Mouse (Mus musculus) limb, embryonic 11.5 days (tissue): Measurements from ENCODE around the gene Camta2. TPM values are rescaled to one million over a fixed set of nuclear protein-coding genes. Genes with fewer than 3 reads are reported as not detected.

ENCODE experiments used
- ATAC-seq: fragments of 200-750 bp; cut with Nextera tagmentation; 2 replicates; pipeline ENCODE4 v1.8.0; 2017; ENCODE audit warnings: low read depth; ENCODE audit not compliant: insufficient number of reproducible peaks, low FRiP score, low TSS enrichment
- DNase-seq: peaks from one replicate; pipeline ENCODE4 v3.0.0-alpha.2; 2015; ENCODE audit warnings: low spot score
- H3K27ac ChIP-seq: fragments of 300-500 bp; sonication (generic); replicated peaks from 2 replicates; pipeline ENCODE4 v1.5.1; 2014; ENCODE audit warnings: low read depth, mild to moderate bottlenecking, low read length
- H3K27me3 ChIP-seq: fragments of 300-500 bp; sonication (generic); 2 replicates; pipeline ENCODE4 v1.6.1; 2014; ENCODE audit warnings: mild to moderate bottlenecking, low read length, mixed read lengths; ENCODE audit not compliant: control insufficient read depth, insufficient read depth
- H3K36me3 ChIP-seq: fragments of 300-500 bp; sonication (generic); 2 replicates; pipeline ENCODE4 v1.6.1; 2014; ENCODE audit warnings: mild to moderate bottlenecking, low read length, moderate library complexity, mixed read lengths; ENCODE audit not compliant: control insufficient read depth, insufficient read depth
- H3K4me1 ChIP-seq: fragments of 300-500 bp; sonication (generic); 2 replicates; pipeline ENCODE4 v1.6.1; 2014; ENCODE audit warnings: low read length, mixed read lengths; ENCODE audit not compliant: control insufficient read depth, insufficient read depth
- H3K4me2 ChIP-seq: fragments of 300-500 bp; sonication (generic); 2 replicates; pipeline ENCODE4 v1.6.1; 2014; ENCODE audit warnings: low read depth, mild to moderate bottlenecking, moderate library complexity; ENCODE audit not compliant: severe bottlenecking
- H3K4me3 ChIP-seq: fragments of 300-500 bp; sonication (generic); 2 replicates; pipeline ENCODE4 v1.5.1; 2014; ENCODE audit warnings: low read depth, low read length
- H3K9ac ChIP-seq: fragments of 300-500 bp; sonication (generic); 2 replicates; pipeline ENCODE4 v1.6.1; 2014; ENCODE audit warnings: mild to moderate bottlenecking, low read length
- H3K9me3 ChIP-seq: fragments of 300-500 bp; sonication (generic); 2 replicates; pipeline ENCODE4 v1.6.1; 2016; ENCODE audit warnings: low read length; ENCODE audit not compliant: control insufficient read depth
- WGBS: fragments of 180-500 bp; shearing (Covaris S2); extraction: QIAGEN DNeasy Blood & Tissue Kit; methylation state at CpG from one replicate; pipeline ENCODE4 v1.1.7; 2014; 5-methylcytosine and 5-hydroxymethylcytosine counted together
- polyA plus RNA-seq: library from polyadenylated mRNA; unstranded; fragments of >200 nt; fragmentation: Nextera tagmentation; extraction: Ambion mirVana; gene quantifications from 2 replicates; pipeline ENCODE4 v1.2.1, GENCODE M21; 2014

Camta2 gene
- polyA plus RNA-seq, 1 experiment from 2014 or later: 8.2 TPM

DNA sequence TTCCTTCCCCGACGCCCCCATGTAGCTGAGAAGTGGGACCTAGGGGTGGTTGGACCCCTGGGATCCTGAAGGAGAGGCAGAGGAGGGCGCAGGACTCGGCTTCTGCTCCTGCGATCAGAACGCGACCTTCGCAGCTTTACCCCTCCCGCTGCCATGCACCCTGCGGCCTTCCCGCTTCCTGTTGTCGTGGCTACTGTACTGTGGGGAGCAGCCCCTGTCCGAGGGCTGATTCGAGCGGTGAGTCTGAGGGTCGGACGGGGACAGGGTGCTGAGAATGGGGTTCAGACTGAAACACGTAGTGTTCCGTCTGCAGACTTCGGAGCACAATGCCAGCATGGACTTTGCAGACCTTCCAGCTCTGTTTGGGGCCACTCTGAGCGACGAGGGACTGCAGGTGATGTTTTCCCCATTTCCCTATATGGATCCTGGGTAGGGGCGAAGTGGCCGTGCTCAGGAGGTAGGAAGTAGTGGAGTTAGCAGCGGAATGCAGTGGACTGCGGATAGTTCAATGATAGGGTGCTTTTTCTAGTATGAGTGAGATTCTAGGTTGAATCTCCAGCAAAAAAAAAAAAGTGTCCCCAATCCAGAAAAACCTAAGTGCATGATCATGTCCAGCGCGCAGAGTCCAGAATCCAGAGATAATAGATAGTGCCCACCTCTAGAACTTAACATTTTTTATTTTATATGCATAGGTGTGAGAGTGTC is 40.0 kb downstream of the Camta2 start:
- H3K4me3 ChIP-seq: peak overlapping the region; percentile 58
- H3K4me2 ChIP-seq: peak overlapping the region; percentile 90
- H3K36me3 ChIP-seq: peaks cover 38% of the 10 kb centered on the region
- peak overlapping the region; percentile 86 for H3K27ac ChIP-seq
- H3K27me3 ChIP-seq: no peaks in the 10 kb centered on the region
- peaks cover 32% of the 10 kb centered on the region for H3K4me1 ChIP-seq
- no peaks in the 10 kb centered on the region for H3K9me3 ChIP-seq
- WGBS: 3% methylated on average over 28 of the region's 28 CpGs
- peak overlapping the region; percentile 68 for H3K9ac ChIP-seq
- DNase-seq: peak; percentile 57
- ATAC-seq: no peak

DNA sequence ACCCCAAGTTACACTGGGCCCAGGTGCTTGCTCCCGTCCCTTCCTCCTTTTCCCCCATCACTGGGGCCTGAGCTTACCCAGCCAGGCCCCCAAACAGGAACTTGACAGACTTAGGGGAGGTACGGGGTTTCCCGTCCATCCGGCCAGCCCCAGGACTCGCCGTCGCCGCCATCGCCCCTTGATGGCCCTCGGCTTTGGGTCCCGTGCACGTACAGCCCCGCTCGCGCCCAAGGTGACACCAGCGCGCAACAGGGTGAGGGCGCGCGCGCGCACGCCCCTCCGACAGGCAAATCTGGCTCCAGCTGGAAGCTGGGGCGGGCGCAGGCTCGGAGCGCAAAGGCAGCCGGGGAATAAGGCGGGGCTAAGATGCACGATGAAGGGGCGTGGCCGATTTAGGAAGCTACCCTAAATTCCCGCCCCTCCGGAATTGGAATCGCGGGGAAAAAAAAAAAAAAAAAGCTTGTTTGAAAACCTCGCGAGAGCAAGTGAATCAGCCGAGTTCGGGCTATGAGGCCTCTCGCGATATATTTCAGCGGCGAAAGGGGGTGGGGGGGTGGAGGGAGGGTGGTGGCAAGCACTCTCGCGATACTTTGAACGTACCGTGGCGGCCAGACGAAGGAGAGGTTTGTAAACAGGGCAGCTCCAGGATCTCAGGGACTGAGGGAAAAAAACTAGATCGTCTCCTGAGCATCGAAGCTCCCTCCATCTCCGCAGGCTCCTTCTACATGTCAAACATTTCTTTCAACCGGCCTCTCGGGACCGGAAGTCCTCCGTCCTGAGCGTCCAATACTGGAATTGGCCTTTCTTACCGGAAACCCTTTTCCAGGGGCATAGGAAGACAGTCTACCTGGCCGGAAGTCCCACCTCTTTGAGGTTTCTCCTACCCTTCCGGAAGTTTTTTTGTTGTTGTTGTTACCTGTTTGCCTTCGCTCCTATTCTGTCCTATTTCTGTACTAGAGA is 40.9 kb downstream of the Camta2 start, which contains the start of the genes Rnf167 and Slc25a11:
Gene Rnf167, plus strand, starts transcription at position 545 of the 960 bp plus-strand sequence.
Gene Slc25a11, minus strand, starts transcription at position 789 of the 960 bp plus-strand sequence.
- peaks cover 27% of the 10 kb centered on the region for H3K4me1 ChIP-seq

GRCm38 (mm10) chr11:70646259-70646555 is 41.7 kb downstream of the Camta2 start:
- Histone ChIP-seq H3K27me3 (no peaks in the 10 kb centered on the region), H3K9ac (peak overlapping the region; percentile 83), H3K9me3 (no peaks in the 10 kb centered on the region), H3K4me2 (peak overlapping the region; percentile 58), H3K27ac (peak overlapping the region; percentile 86), H3K4me3 (peak overlapping the region; percentile 58), H3K4me1 (peaks cover 22% of the 10 kb centered on the region), H3K36me3 (peaks cover 27% of the 10 kb centered on the region)
- WGBS: 22% methylated on average over 3 of the region's 3 CpGs
- DNase-seq: no peak
- ATAC-seq: no peak

More for the DNA sequence above, 40.9 kb downstream of the Camta2 start, which contains the start of the genes Rnf167 and Slc25a11:
- H3K36me3 ChIP-seq: peaks cover 32% of the 10 kb centered on the region
- H3K4me3 ChIP-seq: peak within 1 kb of the TSS; percentile 58
- peak within 1 kb of the TSS; percentile 86 for H3K27ac ChIP-seq
- ATAC-seq (peak; percentile 88), DNase-seq (peak; percentile 98)
- 0% methylated on average over 63 of the region's 63 CpGs for WGBS
- H3K9me3 ChIP-seq: no peaks in the 10 kb centered on the region
- peak within 1 kb of the TSS; percentile 90 for H3K4me2 ChIP-seq
- peak within 1 kb of the TSS; percentile 83 for H3K9ac ChIP-seq
- H3K27me3 ChIP-seq: no peaks in the 10 kb centered on the region

- ATAC-seq: no peak
- Histone ChIP-seq H3K4me3 (peak overlapping the region; percentile 58), H3K9me3 (no peaks in the 10 kb centered on the region), H3K4me2 (peak overlapping the region; percentile 58), H3K27me3 (no peaks in the 10 kb centered on the region), H3K27ac (no peak overlapping the region), H3K36me3 (peaks cover 22% of the 10 kb centered on the region), H3K4me1 (peaks cover 18% of the 10 kb centered on the region), H3K9ac (peak overlapping the region; percentile 83)
- WGBS: 93% methylated on average over 12 of the region's 12 CpGs
- no peak for DNase-seq
Measured at GRCm38 (mm10) chr11:70645461-70646258, 42.2 kb downstream of the Camta2 start.

- peaks cover 20% of the 10 kb centered on the region for H3K36me3 ChIP-seq
- no peak overlapping the region for H3K4me3 ChIP-seq
- no peaks in the 10 kb centered on the region for H3K27me3 ChIP-seq
- peaks cover 18% of the 10 kb centered on the region for H3K4me1 ChIP-seq
- no peak overlapping the region for H3K9ac ChIP-seq
- no peak overlapping the region for H3K4me2 ChIP-seq
- WGBS: 97% methylated on average over 8 of the region's 8 CpGs
- no peak for DNase-seq
- no peak for ATAC-seq
- H3K9me3 ChIP-seq: no peaks in the 10 kb centered on the region
- no peak overlapping the region for H3K27ac ChIP-seq
Measured at GRCm38 (mm10) chr11:70644564-70645103, 43.3 kb downstream of the Camta2 start.

DNA sequence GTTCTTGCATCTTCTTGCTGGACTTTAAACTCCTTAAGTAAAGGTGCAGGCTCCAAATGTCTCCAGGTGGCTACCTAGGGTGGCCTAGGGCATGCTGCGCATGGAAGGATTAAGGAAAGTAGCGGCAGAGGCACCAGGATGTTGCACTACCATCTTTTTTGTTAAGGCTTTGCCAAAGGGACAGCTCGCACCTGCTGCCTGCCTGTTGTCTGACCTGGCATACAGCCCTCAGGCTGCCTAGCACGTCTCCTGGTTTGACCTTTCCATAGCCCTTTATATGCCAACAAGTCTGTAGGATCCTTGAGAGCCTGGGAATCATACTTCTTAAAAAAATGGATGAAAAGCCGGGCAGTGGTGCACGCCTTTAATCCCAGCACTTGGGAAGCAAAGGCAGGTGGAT is 44.9 kb downstream of the Camta2 start:
- Histone ChIP-seq H3K36me3 (peaks cover 10% of the 10 kb centered on the region), H3K9me3 (no peaks in the 10 kb centered on the region), H3K4me1 (peaks cover 8% of the 10 kb centered on the region), H3K4me3 (no peak overlapping the region), H3K4me2 (no peak overlapping the region), H3K9ac (no peak overlapping the region), H3K27me3 (no peaks in the 10 kb centered on the region), H3K27ac (no peak overlapping the region)
- 95% methylated on average over 6 of the region's 6 CpGs for WGBS
- no peak for ATAC-seq
- DNase-seq: no peak

- 82% methylated on average over 7 of the region's 7 CpGs for WGBS
- H3K36me3 ChIP-seq: peaks cover 10% of the 10 kb centered on the region
- H3K4me2 ChIP-seq: no peak overlapping the region
- H3K9me3 ChIP-seq: no peaks in the 10 kb centered on the region
- no peaks in the 10 kb centered on the region for H3K27me3 ChIP-seq
- no peak overlapping the region for H3K4me3 ChIP-seq
- H3K4me1 ChIP-seq: peaks cover 6% of the 10 kb centered on the region
- DNase-seq: no peak
- no peak for ATAC-seq
- H3K9ac ChIP-seq: no peak overlapping the region
- H3K27ac ChIP-seq: no peak overlapping the region
Measured at GRCm38 (mm10) chr11:70641241-70641640, 46.7 kb downstream of the Camta2 start.
